Mouse (Mus musculus) megakaryocyte, embryonic 14.5 days (primary cell): ENCODE results near the gene Phf21a.

Experiments
- FLI1 ChIP-seq: IDR thresholded peaks from 2 replicates; pipeline ENCODE4 v1.6.1; 2012; ENCODE audit warnings: low read length, inconsistent platforms, mixed read lengths
- GATA1 ChIP-seq: IDR thresholded peaks from 3 replicates; pipeline ENCODE4 v1.6.1; 2012; ENCODE audit warnings: mixed read lengths, low read length, inconsistent platforms, borderline replicate concordance

GRCm38 (mm10) chr2:92087065-92087464 lies 5.9 kb upstream of the Phf21a start:
- TF ChIP-seq GATA1 (no peak), FLI1 (no peak)
